Mouse (Mus musculus) ovary, postnatal 36 days (tissue): ENCODE measurements around the gene Hvcn1.
A peak's percentile ranks its signal among the peaks of the same experiment; 100 is the strongest.

Experiments
- DNase-seq: peaks from one replicate; pipeline ENCODE4 v3.0.0; 2022; ENCODE audit warnings: low spot score, mixed read lengths

Gene Hvcn1

DNA sequence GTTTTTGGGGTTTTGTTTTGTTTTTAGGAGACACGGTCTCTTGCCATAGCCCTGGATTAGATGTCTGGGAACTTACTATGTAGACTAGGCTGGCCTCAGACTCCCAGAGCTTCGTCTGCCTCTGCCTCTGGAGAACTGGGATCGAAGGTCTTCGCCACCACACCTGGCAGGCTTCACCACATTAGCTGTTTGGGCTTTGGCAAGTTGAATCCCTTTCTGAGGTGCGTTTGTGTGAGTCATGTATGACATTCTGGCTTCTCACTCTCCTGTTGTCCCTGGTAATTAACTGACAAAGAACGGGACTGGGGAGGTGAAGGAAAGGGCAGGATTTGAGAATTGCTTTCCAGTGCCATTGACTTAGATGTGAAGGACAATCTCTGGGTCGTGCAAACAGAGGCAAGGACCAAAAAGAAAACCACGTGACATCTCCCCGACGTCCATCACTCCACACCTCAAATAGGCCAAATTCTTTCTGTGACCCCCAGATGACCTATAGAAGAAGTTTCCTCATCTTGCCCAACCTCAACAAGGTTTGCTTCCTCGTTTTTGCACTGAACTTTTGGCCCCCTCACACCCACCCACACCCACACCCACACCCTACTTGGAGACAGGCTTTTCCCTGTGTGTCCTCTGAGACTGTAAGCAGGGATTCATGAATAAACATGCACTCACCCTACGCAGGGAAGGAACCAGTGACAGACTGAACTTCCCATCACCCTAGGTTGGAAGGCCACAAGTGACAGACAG lies 62.4 kb downstream of the Hvcn1 start:
- DNase-seq, result no peak

DNA sequence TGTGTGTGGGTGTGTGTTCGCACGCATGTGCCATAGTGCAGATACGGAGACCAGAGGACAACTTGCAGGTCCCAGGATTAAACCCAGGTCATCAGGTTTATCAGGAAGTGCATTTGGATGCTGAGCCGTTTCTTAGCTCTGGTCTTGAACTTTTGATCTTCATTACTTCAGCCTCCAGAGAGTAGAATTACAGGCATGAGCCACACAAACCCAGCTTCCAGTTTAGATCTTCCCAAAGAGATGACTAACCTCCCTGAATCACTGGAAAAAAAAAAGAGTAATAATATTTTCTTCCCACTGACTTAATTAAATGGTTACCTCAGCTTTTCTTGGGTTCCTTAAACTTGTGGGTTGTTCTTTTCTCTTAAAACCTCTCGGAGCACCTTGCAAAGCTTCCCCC lies 66.2 kb downstream of the Hvcn1 start:
- no peak for DNase-seq

DNA sequence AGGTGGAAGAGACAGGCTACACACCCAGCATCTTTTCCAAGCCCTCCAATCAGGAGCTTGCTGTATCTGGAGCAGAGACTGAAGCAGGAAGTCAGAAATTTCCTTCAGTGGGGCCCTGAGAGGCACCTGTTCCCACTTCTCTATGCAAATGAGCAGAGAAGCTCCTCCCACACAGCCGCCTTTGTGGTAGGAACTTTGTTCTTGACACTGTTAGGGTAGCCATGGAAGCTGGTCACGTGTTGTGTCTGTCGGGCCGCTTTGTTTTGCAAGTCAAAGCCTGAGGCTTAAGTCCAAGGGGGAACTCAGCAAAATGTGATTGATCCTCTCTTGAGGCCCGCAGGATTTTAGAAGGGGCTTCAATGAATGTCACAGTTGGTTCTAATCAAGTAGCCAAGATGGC lies 68.2 kb downstream of the Hvcn1 start:
- no peak for DNase-seq

DNA sequence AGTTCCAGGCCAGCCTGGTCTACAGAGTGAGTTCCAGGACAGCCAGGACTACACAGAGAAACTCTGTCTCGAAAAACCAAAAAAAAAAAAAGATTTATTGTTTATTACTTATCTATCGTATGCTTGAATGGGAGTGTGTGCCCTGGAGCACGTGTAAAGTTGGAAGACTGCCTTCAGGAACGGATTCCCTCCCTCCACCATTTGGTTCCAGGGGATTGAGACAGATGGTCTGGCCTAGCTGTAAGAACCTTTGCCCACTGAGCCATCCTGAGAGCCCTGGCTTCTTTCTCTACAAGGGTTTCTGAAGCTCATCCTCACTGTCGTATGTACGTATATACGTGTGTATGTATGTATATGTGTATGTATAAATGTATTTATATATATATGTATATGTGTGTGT lies 72.3 kb downstream of the Hvcn1 start:
- DNase-seq, result no peak

DNA sequence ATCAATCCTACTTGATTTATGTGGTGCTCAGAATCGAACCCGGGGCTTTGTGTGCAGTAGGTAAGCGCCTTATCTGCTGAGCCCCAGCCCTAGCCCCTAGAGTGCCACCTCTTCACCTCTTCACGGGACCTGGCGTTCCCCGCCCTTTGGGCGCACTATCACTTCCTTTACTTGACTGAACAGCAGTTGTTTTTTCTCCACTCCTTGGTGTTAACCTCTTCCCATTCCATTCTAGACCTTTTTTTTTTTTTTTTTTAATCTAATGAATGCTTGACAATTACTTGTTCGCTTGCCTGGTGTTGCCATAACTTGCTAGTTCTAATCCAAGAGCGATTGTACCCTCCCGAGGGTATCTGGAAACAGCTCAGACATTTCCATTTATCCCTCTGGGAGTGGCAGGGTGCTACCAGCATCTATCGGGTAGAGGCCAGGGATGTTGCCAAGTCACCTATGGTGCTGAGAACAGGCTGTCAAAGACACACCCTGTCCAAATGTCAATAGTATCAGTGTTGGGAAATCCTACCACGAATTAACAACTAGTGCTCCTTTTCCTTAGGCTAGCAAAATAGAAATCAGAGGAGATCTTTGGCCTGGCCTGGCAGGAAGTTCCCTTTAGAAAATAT lies 73.3 kb downstream of the Hvcn1 start:
- DNase-seq, result no peak

DNA sequence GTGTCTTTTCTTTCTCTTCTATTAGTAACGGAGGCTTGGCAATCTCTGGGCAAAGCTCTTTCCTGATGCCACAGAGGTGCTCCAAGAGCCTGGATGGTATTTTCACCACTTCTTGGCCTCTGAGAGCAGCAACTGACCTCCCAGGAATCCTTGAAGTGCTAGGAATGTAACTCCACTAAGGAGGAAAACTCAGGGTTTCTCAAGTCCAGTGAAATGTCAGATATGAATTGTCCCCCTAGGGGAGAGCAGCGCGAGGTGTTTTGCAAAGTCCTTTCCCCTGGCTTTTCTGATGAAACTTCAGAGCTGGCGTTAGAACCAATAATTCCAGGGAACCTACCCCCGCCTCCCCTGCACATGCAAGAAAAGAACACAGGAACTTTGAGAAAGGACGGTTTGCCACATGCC lies 73.8 kb downstream of the Hvcn1 start:
- DNase-seq, result no peak

DNA sequence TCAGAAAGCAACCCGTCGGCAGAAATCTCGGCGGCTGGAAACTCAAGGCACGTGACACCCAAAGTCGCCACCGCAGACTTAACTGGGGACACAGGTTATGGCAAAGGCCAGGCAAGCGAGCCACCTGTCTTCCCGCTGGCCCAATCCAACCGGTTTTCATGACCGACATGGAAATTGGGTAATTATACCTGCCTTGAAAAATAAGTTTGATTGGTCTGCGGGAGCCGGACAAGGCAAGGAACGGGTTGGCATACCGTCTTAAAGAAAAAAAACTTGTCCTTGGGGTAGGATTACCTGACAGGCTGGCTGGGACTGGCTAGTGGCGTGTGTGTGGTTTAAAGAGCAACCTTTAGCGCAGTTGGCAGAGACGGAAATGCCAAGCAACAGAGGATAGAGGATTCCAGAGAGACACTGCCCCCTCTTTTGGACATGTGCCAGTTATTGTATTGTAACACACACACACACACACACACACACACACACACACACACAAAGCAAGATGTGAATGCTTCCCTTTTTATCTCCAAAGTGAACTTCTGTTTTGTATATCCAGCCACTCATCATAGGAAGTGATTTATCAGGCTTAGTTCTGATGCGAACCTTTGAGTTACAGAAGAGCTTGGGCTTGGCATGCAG lies 74.3 kb downstream of the Hvcn1 start:
- DNase-seq, result peak; percentile 30

DNA sequence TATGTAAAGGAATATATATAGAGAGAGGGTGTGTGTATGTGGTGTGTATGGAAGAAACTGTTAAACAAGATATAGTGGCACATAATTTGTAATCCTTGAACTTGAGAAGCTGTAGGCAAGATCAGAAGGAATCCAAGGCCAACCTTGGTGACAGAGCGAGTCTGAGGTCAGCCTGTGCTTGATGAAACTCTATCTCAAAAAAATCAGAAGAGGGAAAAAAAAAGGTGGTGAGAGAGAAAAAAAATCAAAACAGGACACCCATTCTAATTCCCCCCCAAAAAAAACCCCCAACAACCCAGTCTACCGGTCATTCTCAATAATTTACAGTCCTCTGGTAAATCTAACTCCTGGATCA lies 77.2 kb downstream of the Hvcn1 start:
- no peak for DNase-seq

DNA sequence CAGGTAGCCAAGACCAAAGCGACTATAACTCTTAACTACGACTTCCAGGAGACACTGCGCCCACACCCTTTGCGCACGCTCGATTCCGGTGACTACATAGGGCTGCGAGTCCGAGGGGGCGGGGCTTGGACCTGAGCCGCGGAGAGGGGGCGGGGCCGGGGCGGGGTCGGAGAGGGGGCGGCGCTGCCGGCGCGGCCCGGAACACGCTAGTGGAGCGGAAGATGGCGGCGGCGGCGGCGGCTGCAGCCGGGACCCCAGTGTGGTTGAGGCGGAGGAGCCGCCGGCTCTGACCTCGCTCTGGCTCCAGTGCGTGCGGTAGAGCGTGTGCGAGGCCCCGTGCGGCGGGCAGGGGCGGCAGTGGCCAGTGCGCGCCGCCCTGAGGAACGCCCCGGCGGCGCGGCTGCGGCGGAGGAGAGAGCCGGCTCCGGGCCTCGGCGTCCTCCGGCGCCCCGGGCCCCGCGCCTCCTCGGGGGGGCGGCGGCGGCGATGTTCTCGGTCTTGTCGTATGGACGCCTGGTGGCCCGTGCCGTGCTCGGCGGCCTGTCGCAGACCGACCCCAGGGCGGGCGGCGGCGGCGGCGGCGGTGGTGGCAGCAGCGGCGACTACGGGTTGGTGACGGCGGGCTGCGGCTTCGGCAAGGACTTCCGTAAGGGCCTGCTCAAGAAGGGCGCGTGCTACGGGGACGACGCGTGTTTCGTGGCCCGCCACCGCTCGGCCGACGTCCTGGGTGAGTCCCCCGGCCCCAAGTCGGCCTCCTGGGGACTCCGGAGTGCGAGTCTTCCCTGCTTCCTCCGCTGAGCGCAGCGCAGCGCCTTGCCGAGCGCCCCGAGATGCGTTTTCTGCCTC lies 77.8 kb downstream of the Hvcn1 start, which contains the start of gene Pptc7:
Gene Pptc7, plus strand, starts transcription at position 183 of the 846 bp plus-strand sequence.
- peak; percentile 87 for DNase-seq

DNA sequence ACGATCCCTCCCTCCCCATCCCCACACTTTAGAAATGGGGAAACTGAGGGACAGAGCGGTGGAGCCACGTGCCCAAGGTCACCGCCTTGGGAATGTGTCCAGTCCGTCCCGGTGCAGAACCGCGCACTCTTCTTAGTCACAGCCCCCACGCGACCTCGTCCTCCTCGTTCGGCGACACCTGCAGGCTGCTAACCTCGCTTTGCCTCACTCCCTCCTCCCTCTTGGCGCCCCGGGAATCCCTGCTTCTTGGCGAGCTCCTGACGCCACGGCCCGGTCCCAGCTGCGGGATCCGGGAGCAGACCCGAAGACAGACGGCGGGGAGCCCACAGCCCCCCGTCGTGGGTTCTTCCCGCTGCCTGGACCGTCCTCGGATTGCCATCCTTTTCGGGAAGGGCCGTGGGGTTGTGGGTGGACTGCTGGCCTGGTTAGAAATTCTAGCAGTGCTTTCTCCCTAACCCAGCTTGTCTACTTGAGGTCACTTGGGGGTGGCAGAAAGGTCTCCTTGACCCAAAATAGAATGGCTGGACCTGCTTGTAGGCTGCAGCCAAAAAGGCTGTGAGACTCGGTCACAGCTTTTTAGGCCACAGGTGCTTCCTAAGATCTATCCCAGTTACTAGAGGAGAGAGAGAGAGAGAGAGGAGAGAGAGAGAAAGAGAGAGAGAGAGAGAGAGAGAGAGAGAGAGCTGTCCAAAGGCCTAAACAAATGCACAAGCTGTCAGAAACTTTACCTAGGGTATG lies 78.6 kb downstream of the Hvcn1 start:
- DNase-seq, result peak; percentile 58

DNA sequence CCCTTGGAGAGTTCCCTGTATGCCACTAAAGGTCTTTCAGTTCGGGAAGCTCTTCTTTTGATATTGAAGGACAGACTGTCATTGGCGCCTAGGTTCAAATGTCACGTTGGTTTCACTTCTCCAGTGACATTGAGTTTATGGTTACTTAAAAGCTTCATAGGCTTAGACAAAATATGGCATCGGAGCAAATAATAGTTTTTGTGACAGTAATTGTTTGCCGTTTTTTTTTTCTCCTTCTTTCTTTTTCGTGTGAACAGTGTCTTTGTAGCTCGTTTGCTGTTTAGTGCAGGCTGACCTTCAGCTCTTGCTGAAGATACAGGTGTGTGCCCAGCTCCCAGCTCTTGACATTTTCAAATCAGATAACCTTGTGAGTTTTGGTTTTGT lies 79.2 kb downstream of the Hvcn1 start:
- no peak for DNase-seq

DNA sequence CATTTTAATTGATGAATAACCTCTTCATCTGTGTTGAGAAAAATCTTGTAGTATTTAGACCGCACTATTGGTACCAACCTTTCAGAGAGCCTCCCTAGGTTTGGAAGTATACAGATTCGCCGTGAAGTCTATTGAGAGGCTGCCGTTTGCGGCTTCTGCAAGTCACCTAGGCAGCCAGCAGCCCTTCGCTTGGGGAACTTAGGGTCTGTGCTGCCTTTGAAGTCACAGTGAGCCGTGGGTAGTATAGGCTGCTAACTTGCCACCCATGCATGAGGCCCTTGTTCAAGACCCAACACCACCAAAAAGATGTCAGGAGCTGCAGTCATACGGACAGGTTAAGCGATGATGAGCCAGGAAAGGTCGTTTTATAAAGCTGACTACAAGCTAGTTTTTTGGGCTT lies 79.6 kb downstream of the Hvcn1 start:
- DNase-seq, result no peak

DNA sequence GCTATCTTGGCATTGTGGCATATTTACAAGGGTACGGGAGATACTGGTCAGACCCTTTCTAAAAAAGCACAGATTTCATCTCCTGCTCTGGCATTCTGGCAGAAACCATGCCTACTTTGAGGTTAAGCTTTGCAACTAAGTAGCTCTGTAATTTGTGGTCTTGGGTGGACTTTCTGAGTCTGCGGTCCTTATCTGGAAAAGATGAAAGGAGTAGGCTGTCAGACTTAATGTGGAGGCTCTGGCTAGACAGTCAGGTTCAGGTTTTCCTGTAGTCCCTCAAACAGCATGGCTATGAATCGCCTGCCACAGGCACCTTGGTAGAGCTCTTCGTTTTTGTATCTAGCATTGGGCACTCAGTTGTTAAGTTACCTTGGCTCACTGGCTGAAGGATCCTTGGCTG lies 80.4 kb downstream of the Hvcn1 start:
- no peak for DNase-seq

DNA sequence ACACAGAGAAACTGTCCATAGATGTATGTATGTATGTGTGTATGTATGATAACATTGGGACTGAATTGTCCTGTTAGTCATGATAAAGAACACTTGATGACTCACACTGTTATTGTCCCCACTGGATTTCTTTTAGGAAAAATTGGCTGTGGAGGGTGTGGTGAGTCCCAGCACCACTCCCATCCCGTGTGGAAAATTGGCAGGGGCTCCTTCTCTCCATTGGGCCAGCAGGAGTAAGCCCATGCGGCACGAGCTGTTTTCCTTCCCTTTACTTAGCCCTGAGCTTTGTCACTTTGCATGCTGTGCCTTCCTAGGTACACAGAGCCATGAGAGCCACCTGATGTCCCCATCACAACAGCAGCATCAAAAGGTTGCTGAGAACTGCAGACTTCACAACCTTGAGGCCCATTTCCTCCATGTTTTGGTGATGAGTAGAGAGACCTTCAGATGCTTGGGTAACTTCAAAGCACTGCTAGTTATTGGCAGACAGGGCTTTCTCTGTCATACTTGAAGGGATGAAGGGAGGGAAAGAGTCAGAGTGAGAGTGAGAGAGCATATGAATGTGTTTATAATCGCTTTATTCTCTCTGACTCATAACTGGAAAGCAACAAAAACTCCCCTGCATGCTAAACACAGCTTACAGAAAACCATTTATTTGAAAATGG lies 81.7 kb downstream of the Hvcn1 start:
- no peak for DNase-seq

DNA sequence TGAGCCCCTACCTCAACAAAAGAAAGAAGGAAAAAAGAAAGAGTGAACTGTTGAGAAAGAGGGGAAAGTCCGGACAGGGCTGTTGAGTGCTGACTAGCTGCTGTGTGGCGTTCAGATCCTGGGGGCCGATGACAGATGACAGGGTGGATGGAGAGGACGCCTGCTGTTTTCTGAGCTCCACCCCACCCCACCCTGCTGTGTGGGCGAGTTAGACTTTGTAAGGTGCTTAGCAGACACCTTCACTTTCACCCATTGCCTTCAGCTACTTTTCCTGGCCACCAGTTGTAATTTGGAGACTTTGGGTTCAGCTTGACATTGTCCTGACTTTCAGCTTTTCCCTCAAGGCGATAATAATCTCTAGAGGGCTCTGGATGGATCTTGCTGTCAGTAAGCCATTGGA lies 84.5 kb downstream of the Hvcn1 start:
- DNase-seq, result no peak
